Mouse (Mus musculus) lung, embryonic 14.5 days (tissue): ENCODE data around the gene Med13l. TPM values are rescaled to one million over a fixed set of nuclear protein-coding genes. Genes with fewer than 3 reads are reported as not detected.

Source experiments
- ATAC-seq: fragments of 200-750 bp; cut with Nextera tagmentation; 2 replicates; pipeline ENCODE4 v1.8.0; 2017; ENCODE audit warnings: mild to moderate bottlenecking, moderate TSS enrichment, moderate library complexity; ENCODE audit not compliant: insufficient read depth
- DNase-seq: peaks from one replicate; pipeline ENCODE4 v3.0.0-alpha.2; 2015
- H3K27ac ChIP-seq: fragments of 300-500 bp; sonication (generic); 2 replicates; pipeline ENCODE4 v1.5.1; 2014; ENCODE audit warnings: low read depth, mild to moderate bottlenecking, moderate library complexity
- H3K27me3 ChIP-seq: fragments of 300-500 bp; sonication (generic); 2 replicates; pipeline ENCODE4 v1.6.1; 2014; ENCODE audit warnings: low read length, control low read depth; ENCODE audit not compliant: insufficient read depth
- H3K36me3 ChIP-seq: fragments of 300-500 bp; sonication (generic); 2 replicates; pipeline ENCODE4 v1.6.1; 2014; ENCODE audit warnings: control low read depth; ENCODE audit not compliant: insufficient read depth
- H3K4me1 ChIP-seq: fragments of 300-500 bp; sonication (generic); 2 replicates; pipeline ENCODE4 v1.6.1; 2014; ENCODE audit warnings: antibody characterized with exemption, control low read depth; ENCODE audit not compliant: insufficient read depth
- H3K4me2 ChIP-seq: fragments of 300-500 bp; sonication (generic); 2 replicates; pipeline ENCODE4 v1.6.1; 2014; ENCODE audit warnings: mild to moderate bottlenecking
- H3K4me3 ChIP-seq: fragments of 300-500 bp; sonication (generic); 2 replicates; pipeline ENCODE4 v1.5.1; 2014; ENCODE audit warnings: low read depth, low read length
- H3K9ac ChIP-seq: fragments of 300-500 bp; sonication (generic); 2 replicates; pipeline ENCODE4 v1.6.1; 2014
- H3K9me3 ChIP-seq: fragments of 300-500 bp; sonication (generic); 2 replicates; pipeline ENCODE4 v1.6.1; 2016; ENCODE audit warnings: low read depth, low read length, control low read depth
- CTCF ChIP-seq: IDR thresholded peaks from 2 replicates; pipeline ENCODE4 v1.5.1; 2016; ENCODE audit warnings: antibody characterized with exemption, low read depth
- WGBS: fragments of 180-500 bp; shearing (Covaris S2); extraction: QIAGEN DNeasy Blood & Tissue Kit; methylation state at CpG from one replicate; pipeline ENCODE4 v1.1.7; 2014; 5-methylcytosine and 5-hydroxymethylcytosine counted together
- polyA plus RNA-seq: library from polyadenylated mRNA; unstranded; fragments of >200 nt; fragmentation: Nextera tagmentation; extraction: Ambion mirVana; gene quantifications from 2 replicates; pipeline ENCODE4 v1.2.1, GENCODE M21; 2014

The Med13l gene
- polyA plus RNA-seq, 1 experiment from 2014 or later = 14.1 TPM

DNA sequence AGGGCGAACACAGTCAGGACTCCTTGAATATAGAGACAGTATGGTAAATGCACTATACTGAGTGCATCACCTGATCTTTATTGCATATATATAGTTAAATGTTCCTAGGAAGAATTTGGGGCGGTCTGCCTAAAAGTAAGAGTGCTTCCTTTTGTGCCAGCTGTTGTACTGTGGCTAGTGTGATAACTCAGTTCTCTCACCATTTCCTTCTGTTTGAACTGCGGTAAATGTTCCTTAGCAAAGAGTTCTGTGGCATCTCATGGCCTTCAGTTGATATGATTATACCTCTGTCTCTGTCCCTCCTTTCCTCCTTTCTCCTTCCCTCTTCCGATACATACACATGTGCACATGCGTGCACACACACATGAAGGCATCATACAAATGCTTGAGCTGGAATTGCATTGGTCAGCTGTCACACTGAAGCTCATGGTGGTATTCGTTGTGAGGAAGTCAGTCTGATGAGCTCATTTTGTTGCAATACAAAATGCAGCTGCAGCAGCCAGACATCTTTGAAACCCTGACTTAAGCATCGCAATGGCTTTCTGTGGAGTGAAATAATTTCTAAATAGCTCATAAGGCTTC, 97.9 kb downstream of the Med13l start:
- Histone ChIP-seq H3K4me3 (no peak overlapping the region), H3K27me3 (no peaks in the 10 kb centered on the region), H3K9me3 (no peaks in the 10 kb centered on the region), H3K36me3 (no peaks in the 10 kb centered on the region), H3K4me2 (no peak overlapping the region), H3K9ac (no peak overlapping the region), H3K27ac (no peak overlapping the region), H3K4me1 (peaks cover 4% of the 10 kb centered on the region; the same call in 1 of the 2 replicates)
- TF ChIP-seq CTCF = no peak
- 87% methylated on average over 7 of the region's 7 CpGs for WGBS
- ATAC-seq (no peak), DNase-seq (no peak)

DNA sequence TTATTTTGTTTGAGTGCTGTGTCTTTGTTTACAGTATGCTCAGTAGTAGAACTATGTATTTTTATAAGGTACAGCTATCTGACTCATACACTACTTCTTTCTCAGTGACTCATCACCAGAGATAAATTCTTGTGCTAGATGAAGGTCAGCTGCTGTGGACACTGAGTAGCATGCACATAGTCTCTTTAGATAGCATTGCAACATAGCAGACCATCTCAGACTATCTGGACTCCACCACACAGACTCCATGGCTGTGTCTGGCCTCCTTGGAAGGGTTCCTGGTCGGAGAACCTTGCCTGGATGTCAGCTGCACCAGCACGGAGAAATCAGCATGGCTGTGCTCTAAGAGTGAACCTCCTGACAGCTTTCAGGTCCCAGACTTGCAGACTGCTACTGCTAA, 99.2 kb downstream of the Med13l start:
- DNase-seq (no peak), ATAC-seq (no peak)
- Histone ChIP-seq H3K36me3 (no peaks in the 10 kb centered on the region), H3K27me3 (no peaks in the 10 kb centered on the region), H3K27ac (no peak overlapping the region), H3K4me1 (peaks cover 5% of the 10 kb centered on the region; the same call in 1 of the 2 replicates), H3K9me3 (no peaks in the 10 kb centered on the region), H3K4me3 (no peak overlapping the region), H3K4me2 (no peak overlapping the region), H3K9ac (no peak overlapping the region)
- WGBS = 47% methylated on average over 2 of the region's 2 CpGs
- TF ChIP-seq CTCF = no peak

DNA sequence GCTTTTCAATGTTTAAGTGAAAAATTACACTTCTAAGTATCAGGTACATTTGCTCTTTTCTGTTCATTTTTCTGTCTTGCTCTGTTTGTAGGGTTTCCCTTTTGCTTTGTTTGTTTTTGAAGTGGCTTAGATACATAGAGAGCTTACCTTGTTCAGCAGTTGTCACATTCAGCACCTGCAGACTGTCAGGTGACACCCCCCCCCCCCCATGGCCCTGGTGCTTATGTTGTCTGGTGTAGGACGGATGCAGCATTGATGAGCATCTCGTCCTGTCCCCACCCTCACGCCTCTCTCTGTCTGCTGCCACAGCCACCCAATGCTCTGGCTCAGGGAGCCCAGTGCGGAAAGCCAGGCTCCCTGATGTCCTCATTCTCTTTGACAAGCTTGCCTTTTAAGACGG, 101.3 kb downstream of the Med13l start:
- no peak overlapping the region for H3K4me3 ChIP-seq
- no peaks in the 10 kb centered on the region for H3K36me3 ChIP-seq
- H3K27ac ChIP-seq = no peak overlapping the region
- H3K4me2 ChIP-seq = no peak overlapping the region
- H3K9ac ChIP-seq = no peak overlapping the region
- H3K9me3 ChIP-seq = no peaks in the 10 kb centered on the region
- 0 out of 2 replicates have a peak, but pooled peaks cover 9% of the 10 kb centered on the region for H3K4me1 ChIP-seq
- H3K27me3 ChIP-seq = no peaks in the 10 kb centered on the region
- DNase-seq (no peak), ATAC-seq (no peak)
- TF ChIP-seq CTCF = no peak
- WGBS = 60% methylated on average over 5 of the region's 5 CpGs

- no peaks in the 10 kb centered on the region for H3K36me3 ChIP-seq
Observed at GRCm38 (mm10) chr5:118663999-118664398, 103.5 kb downstream of the Med13l start.

GRCm38 (mm10) chr5:118665023-118665422, 104.5 kb downstream of the Med13l start:
- Histone ChIP-seq H3K27ac (no peak overlapping the region), H3K4me3 (no peak overlapping the region), H3K36me3 (no peaks in the 10 kb centered on the region), H3K27me3 (no peaks in the 10 kb centered on the region), H3K4me1 (peaks cover 13% of the 10 kb centered on the region), H3K4me2 (no peak overlapping the region), H3K9ac (no peak overlapping the region), H3K9me3 (no peaks in the 10 kb centered on the region)
- peak; percentile 44; the same call in 1 of the 2 replicates for ATAC-seq
- DNase-seq = peak; percentile 61
- TF ChIP-seq CTCF = no peak
- 65% methylated on average over 8 of the region's 8 CpGs for WGBS

More at GRCm38 (mm10) chr5:118663999-118664398, 103.5 kb downstream of the Med13l start:
- ATAC-seq (no peak), DNase-seq (peak; percentile 55)
- Histone ChIP-seq H3K27ac (no peak overlapping the region), H3K4me2 (no peak overlapping the region), H3K9ac (no peak overlapping the region), H3K4me1 (peaks cover 11% of the 10 kb centered on the region), H3K27me3 (no peaks in the 10 kb centered on the region), H3K4me3 (no peak overlapping the region), H3K9me3 (no peaks in the 10 kb centered on the region)
- TF ChIP-seq CTCF = no peak
- WGBS = 48% methylated on average over 6 of the region's 6 CpGs

DNA sequence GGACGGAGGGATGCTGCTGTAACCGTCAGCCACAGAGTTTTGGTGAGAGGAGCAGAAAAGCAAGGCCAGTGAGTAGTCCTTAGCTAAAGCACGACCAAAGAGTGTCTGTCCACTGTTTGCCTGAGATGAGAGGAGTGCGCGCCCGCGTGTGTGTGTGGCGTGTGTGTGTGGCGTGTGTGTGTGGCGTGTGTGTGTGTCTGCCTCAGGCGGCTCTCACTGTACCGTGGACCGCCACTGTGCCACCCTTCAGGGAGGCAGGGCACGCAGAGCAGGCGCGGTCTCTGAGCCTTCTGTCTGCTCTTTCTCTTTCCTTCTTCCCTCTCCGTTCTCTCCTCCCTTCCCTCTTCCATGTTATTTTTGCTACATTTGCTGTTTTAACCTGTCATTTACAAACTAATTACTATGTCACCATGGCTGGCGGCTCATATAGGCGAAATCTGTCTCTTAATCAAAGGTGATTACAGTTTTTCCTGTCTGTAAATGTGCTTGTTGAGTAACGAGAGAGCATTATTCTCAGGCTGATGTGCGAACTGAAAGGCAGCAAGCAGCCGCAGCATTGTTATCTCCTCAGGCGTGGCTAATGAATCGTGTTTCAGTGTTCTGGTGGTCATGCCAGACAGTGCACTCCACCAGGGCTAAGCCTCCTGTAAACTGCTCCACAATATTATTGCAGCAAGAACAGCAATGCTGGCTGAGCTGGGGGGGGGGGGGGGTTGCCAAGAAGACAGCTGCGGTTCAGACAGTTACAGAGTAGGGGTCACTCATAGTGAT, 106.1 kb downstream of the Med13l start:
- H3K4me3 ChIP-seq = no peak overlapping the region
- peak overlapping the region; percentile 24; the same call in 1 of the 2 replicates for H3K4me2 ChIP-seq
- H3K27me3 ChIP-seq = no peaks in the 10 kb centered on the region
- peak; percentile 45 for DNase-seq
- 0 out of 2 replicates have a peak overlapping the region, but pooled peaks have one; percentile 4 for H3K27ac ChIP-seq
- H3K36me3 ChIP-seq = no peaks in the 10 kb centered on the region
- 56% methylated on average over 25 of the region's 25 CpGs for WGBS
- peaks cover 13% of the 10 kb centered on the region for H3K4me1 ChIP-seq
- TF ChIP-seq CTCF = no peak
- H3K9me3 ChIP-seq = no peaks in the 10 kb centered on the region
- no peak overlapping the region for H3K9ac ChIP-seq
- ATAC-seq = peak; percentile 47; the same call in 1 of the 2 replicates

DNA sequence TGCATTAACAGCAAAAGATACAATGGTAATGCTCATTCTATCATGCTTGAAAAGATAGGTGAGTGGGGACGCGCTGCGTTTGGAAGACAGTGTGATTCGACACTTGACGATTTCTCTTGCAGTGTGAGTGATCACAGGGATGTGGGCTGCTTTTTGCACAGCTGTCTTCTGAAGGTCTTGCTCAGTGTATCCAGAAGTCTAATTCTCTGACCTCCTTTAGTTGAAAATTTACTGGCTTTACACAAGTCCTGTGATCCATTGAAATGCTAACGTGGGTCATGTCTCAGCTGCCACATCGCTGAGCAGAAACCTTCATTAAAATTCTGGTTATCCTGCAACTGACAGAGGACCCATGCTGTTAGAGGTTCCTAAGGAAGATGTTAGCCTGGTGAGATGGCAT, 107.4 kb downstream of the Med13l start:
- Histone ChIP-seq H3K36me3 (no peaks in the 10 kb centered on the region), H3K9me3 (no peaks in the 10 kb centered on the region), H3K4me2 (no peak overlapping the region), H3K9ac (no peak overlapping the region), H3K27ac (no peak overlapping the region), H3K4me3 (no peak overlapping the region), H3K4me1 (peaks cover 13% of the 10 kb centered on the region), H3K27me3 (no peaks in the 10 kb centered on the region)
- DNase-seq (no peak), ATAC-seq (no peak)
- 48% methylated on average over 7 of the region's 7 CpGs for WGBS
- TF ChIP-seq CTCF = no peak
